Mouse (Mus musculus): ENCODE measurements around the gene Rnf180.

Rnf180 gene

GRCm38 (mm10) chr13:105132776-105133175 is 161.8 kb downstream of the Rnf180 start:
- no peak for DNase-seq (ENCODE audit: low spot score in 2 of 2)

- DNase-seq (ENCODE audit: low spot score in 2 of 2): no peak
These were observed 162.2 kb downstream of the Rnf180 start for GRCm38 (mm10) chr13:105132370-105132769.

GRCm38 (mm10) chr13:105130080-105130479 is 164.5 kb downstream of the Rnf180 start:
- DNase-seq (ENCODE audit: low spot score in 2 of 2): no peak

GRCm38 (mm10) chr13:105122092-105122491 is 172.5 kb downstream of the Rnf180 start:
- no peak for DNase-seq (ENCODE audit: low spot score in 2 of 2)

GRCm38 (mm10) chr13:105121617-105122016 is 173.0 kb downstream of the Rnf180 start:
- no peak for DNase-seq (ENCODE audit: low spot score in 2 of 2)

- DNase-seq (ENCODE audit: low spot score in 2 of 2): no peak
These were observed 183.0 kb downstream of the Rnf180 start for GRCm38 (mm10) chr13:105111599-105111998.

- DNase-seq (ENCODE audit: low spot score in 2 of 2): no peak
These were observed 190.2 kb downstream of the Rnf180 start for GRCm38 (mm10) chr13:105104385-105104784.

GRCm38 (mm10) chr13:105100705-105101104 is 193.9 kb downstream of the Rnf180 start:
- DNase-seq (ENCODE audit: low spot score in 2 of 2): no peak

GRCm38 (mm10) chr13:105096316-105096715 is 198.3 kb downstream of the Rnf180 start:
- no peak for DNase-seq (ENCODE audit: low spot score in 2 of 2)

GRCm38 (mm10) chr13:105089276-105089675 is 205.3 kb downstream of the Rnf180 start:
- no peak for DNase-seq (ENCODE audit: low spot score in 2 of 2)

- DNase-seq (ENCODE audit: low spot score in 2 of 2): no peak
These were observed 212.8 kb downstream of the Rnf180 start, which contains the start of gene 4933425L06Rik for GRCm38 (mm10) chr13:105081862-105082261. Gene 4933425L06Rik (plus strand): TSS chr13:105082122.
